Mouse (Mus musculus): ENCODE data around the gene Rnf208. TPM values are rescaled to one million over a fixed set of nuclear protein-coding genes. Genes with fewer than 3 reads are reported as not detected.

Gene Rnf208
- polyA plus RNA-seq, 1 experiment, result 3.6 TPM

GRCm38 (mm10) chr2:25234551-25235220 lies 7.4 kb upstream of the Rnf208 start:
- 35% methylated on average over 5 of the region's 5 CpGs for whole genome bisulfite sequencing
- DNase-seq, result no peak
- H3K4me3 ChIP-seq (ENCODE audit: control insufficient read depth, insufficient read depth, low read length), result no peak overlapping the region
- H3K27me3 ChIP-seq (ENCODE audit: control insufficient read depth, insufficient read depth, low read length), result no peaks in the 10 kb centered on the region; the same call in 1 of the 2 replicates
- TF ChIP-seq POLR2A (IDR thresholded peaks at IDR 0.05; ENCODE audit: control insufficient read depth, extremely low read depth, insufficient read depth, low read length, poor library complexity) (no peak), CTCF (IDR thresholded peaks at IDR 0.05; ENCODE audit: borderline replicate concordance, control insufficient read depth, extremely low read depth, insufficient read depth, low read length, poor library complexity) (no peak)
- H3K36me3 ChIP-seq (ENCODE audit: control insufficient read depth, insufficient read depth, low read length), result no peaks in the 10 kb centered on the region
- no peak overlapping the region for H3K27ac ChIP-seq (ENCODE audit: control insufficient read depth, insufficient read depth, low read length)
- H3K4me1 ChIP-seq (replicated peaks; ENCODE audit: control insufficient read depth, insufficient read depth, low read length), result no peaks in the 10 kb centered on the region

GRCm38 (mm10) chr2:25236614-25237013 lies 5.4 kb upstream of the Rnf208 start, which contains the start of gene Rnf224:
Gene Rnf224, minus strand, starts transcription at chr2:25236787.
- 91% methylated on average over 8 of the region's 8 CpGs for WGBS
- Histone ChIP-seq H3K27me3 (ENCODE audit: control insufficient read depth, insufficient read depth, low read length) (peaks cover 3% of the 10 kb centered on the region; the same call in 1 of the 2 replicates), H3K27ac (ENCODE audit: control insufficient read depth, insufficient read depth, low read length) (no peak within 1 kb of the TSS), H3K36me3 (ENCODE audit: control insufficient read depth, insufficient read depth, low read length) (no peaks in the 10 kb centered on the region), H3K4me3 (ENCODE audit: control insufficient read depth, insufficient read depth, low read length) (no peak within 1 kb of the TSS), H3K4me1 (replicated peaks; ENCODE audit: control insufficient read depth, insufficient read depth, low read length) (peaks cover 13% of the 10 kb centered on the region)
- TF ChIP-seq CTCF (IDR thresholded peaks at IDR 0.05; ENCODE audit: borderline replicate concordance, control insufficient read depth, extremely low read depth, insufficient read depth, low read length, poor library complexity) (no peak), POLR2A (IDR thresholded peaks at IDR 0.05; ENCODE audit: control insufficient read depth, extremely low read depth, insufficient read depth, low read length, poor library complexity) (no peak)
- no peak for DNase-seq

GRCm38 (mm10) chr2:25237522-25237921 lies 4.5 kb upstream of the Rnf208 start:
- H3K27ac ChIP-seq (ENCODE audit: control insufficient read depth, insufficient read depth, low read length), result no peak overlapping the region
- no peaks in the 10 kb centered on the region for H3K36me3 ChIP-seq (ENCODE audit: control insufficient read depth, insufficient read depth, low read length)
- H3K4me1 ChIP-seq (replicated peaks; ENCODE audit: control insufficient read depth, insufficient read depth, low read length), result peaks cover 20% of the 10 kb centered on the region
- 79% methylated on average over 4 of the region's 4 CpGs for WGBS
- H3K27me3 ChIP-seq (ENCODE audit: control insufficient read depth, insufficient read depth, low read length), result peaks cover 10% of the 10 kb centered on the region
- TF ChIP-seq POLR2A (IDR thresholded peaks at IDR 0.05; ENCODE audit: control insufficient read depth, extremely low read depth, insufficient read depth, low read length, poor library complexity), result no peak
- no peak for TF ChIP-seq CTCF (IDR thresholded peaks at IDR 0.05; ENCODE audit: borderline replicate concordance, control insufficient read depth, extremely low read depth, insufficient read depth, low read length, poor library complexity)
- DNase-seq, result no peak
- no peak overlapping the region for H3K4me3 ChIP-seq (ENCODE audit: control insufficient read depth, insufficient read depth, low read length)

DNA sequence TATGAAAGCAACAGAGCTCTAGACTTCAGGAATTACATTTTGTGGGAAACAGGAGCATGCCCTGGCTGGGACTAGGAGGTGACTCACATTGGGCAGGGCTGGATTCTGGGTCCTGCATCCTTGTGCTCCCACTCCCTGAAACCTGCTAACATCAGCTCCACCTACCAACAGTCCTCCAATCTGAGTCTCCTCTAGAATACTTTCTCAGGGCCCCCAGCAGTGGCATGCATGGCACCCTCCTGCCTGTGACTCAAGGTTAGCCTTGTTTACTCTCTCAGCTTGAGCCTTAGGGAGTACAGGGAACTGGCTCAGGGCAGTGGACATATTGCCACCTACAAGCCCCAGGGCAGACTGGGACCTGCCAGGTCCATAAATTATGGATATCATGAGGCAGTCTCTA lies 3.9 kb upstream of the Rnf208 start:
- H3K27ac ChIP-seq (ENCODE audit: control insufficient read depth, insufficient read depth, low read length), result no peak overlapping the region

DNA sequence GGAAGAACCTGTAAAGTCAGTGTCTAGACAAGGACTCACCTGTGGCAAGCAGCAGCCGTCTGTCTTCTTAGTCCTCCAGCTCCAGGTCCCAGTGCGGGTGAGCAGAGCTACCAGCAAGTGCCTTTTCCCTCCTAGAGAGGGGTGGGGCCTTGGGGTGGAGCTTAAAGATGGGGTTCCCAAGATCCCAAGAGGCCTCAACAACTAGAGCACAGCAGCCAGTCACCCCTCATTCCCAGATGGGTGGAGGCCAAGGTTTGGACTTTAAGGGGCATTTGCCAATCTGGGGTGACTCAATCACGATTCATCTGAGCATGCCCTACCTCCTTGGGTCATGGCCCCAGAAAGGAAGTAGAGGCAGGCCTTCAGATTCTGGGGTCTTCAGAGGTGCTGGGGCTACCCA lies 2.3 kb upstream of the Rnf208 start:
- Histone ChIP-seq H3K27me3 (ENCODE audit: control insufficient read depth, insufficient read depth, low read length) (peaks cover 12% of the 10 kb centered on the region), H3K27ac (ENCODE audit: control insufficient read depth, insufficient read depth, low read length) (no peak overlapping the region), H3K4me3 (ENCODE audit: control insufficient read depth, insufficient read depth, low read length) (no peak overlapping the region), H3K4me1 (replicated peaks; ENCODE audit: control insufficient read depth, insufficient read depth, low read length) (peaks cover 20% of the 10 kb centered on the region), H3K36me3 (ENCODE audit: control insufficient read depth, insufficient read depth, low read length) (no peaks in the 10 kb centered on the region)
- WGBS, result 90% methylated on average over 3 of the region's 3 CpGs
- no peak for DNase-seq
- TF ChIP-seq CTCF (IDR thresholded peaks at IDR 0.05; ENCODE audit: borderline replicate concordance, control insufficient read depth, extremely low read depth, insufficient read depth, low read length, poor library complexity), result no peak
- TF ChIP-seq POLR2A (IDR thresholded peaks at IDR 0.05; ENCODE audit: control insufficient read depth, extremely low read depth, insufficient read depth, low read length, poor library complexity), result no peak

More for the DNA sequence above, 3.9 kb upstream of the Rnf208 start:
- H3K27me3 ChIP-seq (ENCODE audit: control insufficient read depth, insufficient read depth, low read length), result peaks cover 12% of the 10 kb centered on the region
- H3K4me1 ChIP-seq (replicated peaks; ENCODE audit: control insufficient read depth, insufficient read depth, low read length), result peaks cover 20% of the 10 kb centered on the region
- H3K36me3 ChIP-seq (ENCODE audit: control insufficient read depth, insufficient read depth, low read length), result no peaks in the 10 kb centered on the region
- TF ChIP-seq POLR2A (IDR thresholded peaks at IDR 0.05; ENCODE audit: control insufficient read depth, extremely low read depth, insufficient read depth, low read length, poor library complexity) (no peak), CTCF (IDR thresholded peaks at IDR 0.05; ENCODE audit: borderline replicate concordance, control insufficient read depth, extremely low read depth, insufficient read depth, low read length, poor library complexity) (no peak)
- H3K4me3 ChIP-seq (ENCODE audit: control insufficient read depth, insufficient read depth, low read length), result no peak overlapping the region
- no peak for DNase-seq

GRCm38 (mm10) chr2:25240310-25240709 lies 1.7 kb upstream of the Rnf208 start:
- Histone ChIP-seq H3K27ac (ENCODE audit: control insufficient read depth, insufficient read depth, low read length) (no peak overlapping the region), H3K36me3 (ENCODE audit: control insufficient read depth, insufficient read depth, low read length) (no peaks in the 10 kb centered on the region), H3K27me3 (ENCODE audit: control insufficient read depth, insufficient read depth, low read length) (peaks cover 12% of the 10 kb centered on the region), H3K4me3 (ENCODE audit: control insufficient read depth, insufficient read depth, low read length) (no peak overlapping the region), H3K4me1 (replicated peaks; ENCODE audit: control insufficient read depth, insufficient read depth, low read length) (peaks cover 20% of the 10 kb centered on the region)
- TF ChIP-seq CTCF (IDR thresholded peaks at IDR 0.05; ENCODE audit: borderline replicate concordance, control insufficient read depth, extremely low read depth, insufficient read depth, low read length, poor library complexity) (no peak), POLR2A (IDR thresholded peaks at IDR 0.05; ENCODE audit: control insufficient read depth, extremely low read depth, insufficient read depth, low read length, poor library complexity) (no peak)
- DNase-seq, result no peak
- WGBS, result 73% methylated on average over 8 of the region's 8 CpGs

All from thymus, adult 2 months (tissue).